Mouse (Mus musculus): ENCODE measurements around the gene Fbxl19. TPM values are rescaled to one million over a fixed set of nuclear protein-coding genes. Genes with fewer than 3 reads are reported as not detected.
A peak's percentile ranks its signal among the peaks of the same experiment; 100 is the strongest.

The Fbxl19 gene
- 8.0 and 8.4 TPM in 2 replicates for polyA plus RNA-seq (2015; fragmentation: Nextera tagmentation; extraction: Ambion mirVana)

DNA sequence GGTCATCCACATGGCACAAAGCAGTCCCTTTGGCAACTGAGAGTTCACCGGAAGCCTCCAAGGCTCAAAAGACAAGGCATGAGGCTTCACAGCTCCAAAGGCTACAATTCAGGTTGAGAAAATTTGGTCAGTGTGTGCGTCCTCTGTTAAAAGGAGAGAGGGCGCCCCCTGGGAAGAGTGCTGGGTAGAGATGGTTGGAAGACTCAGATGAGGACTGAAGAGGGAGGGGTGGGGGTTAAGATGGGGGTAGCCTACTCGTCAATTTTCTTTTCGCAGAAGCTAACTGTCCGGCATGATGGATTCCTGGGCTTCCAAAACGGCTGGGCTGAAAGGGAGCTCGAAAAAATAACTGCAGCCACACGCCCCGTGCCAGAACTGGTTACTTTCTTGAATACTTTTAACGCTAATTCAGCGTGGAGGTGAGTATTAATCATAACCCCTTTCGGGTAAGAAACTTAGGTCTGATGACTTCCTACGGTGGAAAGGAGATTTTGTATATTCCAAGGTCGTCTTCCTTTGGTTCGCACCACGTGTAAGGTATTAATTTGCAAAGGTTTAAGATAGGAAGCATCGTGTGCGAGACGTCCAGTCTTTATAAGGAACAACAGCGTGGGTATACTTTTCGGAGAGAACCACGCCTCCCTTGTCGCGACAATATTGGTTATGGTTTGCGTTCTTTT, at the start of gene Fbxl19:
TSS of gene Fbxl19 (plus strand) at position 178 of the 680 bp plus-strand sequence.
- WGBS = under 1% methylated on average over 26 of the region's 26 CpGs
- Histone ChIP-seq H3K27ac (ENCODE audit: low read length) (peak within 1 kb of the TSS; percentile 97), H3K4me2 (ENCODE audit: low read length) (peak within 1 kb of the TSS; percentile 90), H3K4me3 (replicated peaks; ENCODE audit: low read length) (peak within 1 kb of the TSS; percentile 84), H3K4me1 (replicated peaks; ENCODE audit: control insufficient read depth, insufficient read depth, low read length) (peaks cover 21% of the 10 kb centered on the region), H3K36me3 (ENCODE audit: control insufficient read depth, insufficient read depth) (peaks cover 9% of the 10 kb centered on the region), H3K9ac (replicated peaks; ENCODE audit: low read depth, low read length) (peak within 1 kb of the TSS; percentile 69), H3K27me3 (replicated peaks; ENCODE audit: control insufficient read depth, insufficient read depth, low read length) (no peaks in the 10 kb centered on the region), H3K9me3 (ENCODE audit: control insufficient read depth, low read length) (no peaks in the 10 kb centered on the region)
- ATAC-seq = no peak

DNA sequence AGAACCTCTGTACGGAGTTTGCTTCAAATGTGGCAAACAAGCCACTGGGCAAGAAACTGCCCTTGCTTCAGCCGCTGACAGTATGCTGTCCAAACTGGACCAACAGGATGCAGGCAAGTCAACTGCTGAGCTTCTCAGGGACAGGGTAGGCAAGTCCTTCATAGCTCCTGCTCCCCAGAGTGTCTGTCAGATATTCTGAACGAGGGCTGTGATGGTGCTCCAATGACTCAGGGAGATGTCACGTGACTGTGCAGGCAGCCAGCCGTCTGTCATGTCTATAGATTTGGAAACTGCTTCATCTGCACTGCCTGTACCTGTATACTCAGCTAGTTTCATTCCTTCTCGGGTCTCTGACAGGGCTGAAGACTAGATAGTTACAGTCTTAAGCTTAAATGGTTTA, 45.4 kb upstream of the Fbxl19 start:
- no peak overlapping the region for H3K4me3 ChIP-seq (replicated peaks; ENCODE audit: low read length)
- H3K36me3 ChIP-seq (ENCODE audit: control insufficient read depth, insufficient read depth) = peaks cover 8% of the 10 kb centered on the region; the same call in 1 of the 2 replicates
- H3K9me3 ChIP-seq (ENCODE audit: control insufficient read depth, low read length) = no peaks in the 10 kb centered on the region
- ATAC-seq = no peak
- no peak overlapping the region for H3K9ac ChIP-seq (replicated peaks; ENCODE audit: low read depth, low read length)
- H3K4me1 ChIP-seq (replicated peaks; ENCODE audit: control insufficient read depth, insufficient read depth, low read length) = no peaks in the 10 kb centered on the region
- WGBS = 80% methylated on average over 6 of the region's 6 CpGs
- no peaks in the 10 kb centered on the region for H3K27me3 ChIP-seq (replicated peaks; ENCODE audit: control insufficient read depth, insufficient read depth, low read length)
- no peak overlapping the region for H3K4me2 ChIP-seq (ENCODE audit: low read length)
- H3K27ac ChIP-seq (ENCODE audit: low read length) = no peak overlapping the region

DNA sequence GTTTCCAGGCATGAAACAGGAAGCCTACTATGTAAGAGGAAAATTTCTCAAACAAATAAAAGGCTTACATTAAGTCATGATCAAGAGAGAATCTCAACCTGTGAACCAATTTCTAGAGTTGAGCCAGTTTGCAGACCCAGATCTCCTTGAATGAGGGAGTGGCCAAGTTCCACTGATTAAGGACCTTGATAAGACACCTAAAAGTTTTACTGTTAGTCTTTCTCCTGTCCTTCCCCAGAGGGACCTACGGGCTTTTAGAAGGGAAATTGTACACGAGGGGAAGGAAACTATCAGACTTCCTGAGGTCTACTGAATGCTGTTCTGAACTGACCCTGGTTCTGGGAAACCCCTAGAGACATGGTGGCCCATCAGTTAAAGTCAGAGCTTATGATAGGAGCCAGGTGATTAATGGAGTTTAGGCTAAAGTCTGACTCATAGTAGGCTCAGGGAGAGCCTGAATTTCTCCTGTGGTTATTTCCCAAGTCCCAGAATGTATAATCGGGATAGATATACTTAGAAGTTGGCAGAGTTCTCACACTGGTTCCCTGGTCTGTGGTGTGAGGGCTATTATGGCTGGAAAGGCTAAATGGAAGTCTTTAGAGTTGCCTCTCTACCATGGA, 43.5 kb upstream of the Fbxl19 start:
- H3K36me3 ChIP-seq (ENCODE audit: control insufficient read depth, insufficient read depth) = peaks cover 8% of the 10 kb centered on the region; the same call in 1 of the 2 replicates
- no peaks in the 10 kb centered on the region for H3K9me3 ChIP-seq (ENCODE audit: control insufficient read depth, low read length)
- no peak overlapping the region for H3K4me3 ChIP-seq (replicated peaks; ENCODE audit: low read length)
- H3K9ac ChIP-seq (replicated peaks; ENCODE audit: low read depth, low read length) = no peak overlapping the region
- WGBS = 97% methylated on average over 3 of the region's 3 CpGs
- H3K27me3 ChIP-seq (replicated peaks; ENCODE audit: control insufficient read depth, insufficient read depth, low read length) = no peaks in the 10 kb centered on the region
- no peak overlapping the region for H3K4me2 ChIP-seq (ENCODE audit: low read length)
- no peak for ATAC-seq
- no peak overlapping the region for H3K27ac ChIP-seq (ENCODE audit: low read length)
- no peaks in the 10 kb centered on the region for H3K4me1 ChIP-seq (replicated peaks; ENCODE audit: control insufficient read depth, insufficient read depth, low read length)

DNA sequence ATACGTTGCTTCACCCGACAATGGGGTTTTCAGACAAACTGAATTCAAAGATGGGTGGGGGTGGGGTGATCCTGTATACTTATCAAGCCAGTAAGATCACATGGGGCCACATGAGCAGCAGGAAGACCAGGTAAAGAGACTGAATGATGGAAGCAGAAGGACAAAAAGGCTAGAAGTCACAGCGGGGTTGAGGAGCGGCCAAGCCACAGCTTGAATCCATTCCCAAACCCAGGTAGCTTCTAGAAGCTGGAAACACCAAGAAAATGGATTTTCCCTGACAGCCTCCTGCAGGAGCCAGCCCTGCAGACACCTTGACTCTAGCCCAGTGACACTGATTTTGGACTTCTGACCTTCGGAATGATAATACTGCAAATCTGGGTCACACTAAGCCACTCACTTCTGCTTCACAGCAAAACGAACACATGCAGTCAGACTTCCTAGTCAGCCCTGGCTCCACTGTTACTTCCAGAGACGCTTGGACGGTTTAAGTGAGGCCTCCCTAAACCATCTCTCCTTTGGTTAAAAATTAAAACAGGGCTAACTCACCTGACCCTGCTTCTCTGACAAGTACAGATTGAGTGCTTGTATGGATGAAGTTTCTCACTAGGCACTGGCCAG, 40.7 kb upstream of the Fbxl19 start:
- no peak overlapping the region for H3K27ac ChIP-seq (ENCODE audit: low read length)
- H3K9ac ChIP-seq (replicated peaks; ENCODE audit: low read depth, low read length) = no peak overlapping the region
- no peak overlapping the region for H3K4me3 ChIP-seq (replicated peaks; ENCODE audit: low read length)
- H3K4me1 ChIP-seq (replicated peaks; ENCODE audit: control insufficient read depth, insufficient read depth, low read length) = peaks cover 16% of the 10 kb centered on the region
- H3K27me3 ChIP-seq (replicated peaks; ENCODE audit: control insufficient read depth, insufficient read depth, low read length) = no peaks in the 10 kb centered on the region
- ATAC-seq = no peak
- WGBS = 93% methylated on average over 8 of the region's 8 CpGs
- H3K36me3 ChIP-seq (ENCODE audit: control insufficient read depth, insufficient read depth) = peaks cover 8% of the 10 kb centered on the region; the same call in 1 of the 2 replicates
- no peak overlapping the region for H3K4me2 ChIP-seq (ENCODE audit: low read length)
- H3K9me3 ChIP-seq (ENCODE audit: control insufficient read depth, low read length) = no peaks in the 10 kb centered on the region

DNA sequence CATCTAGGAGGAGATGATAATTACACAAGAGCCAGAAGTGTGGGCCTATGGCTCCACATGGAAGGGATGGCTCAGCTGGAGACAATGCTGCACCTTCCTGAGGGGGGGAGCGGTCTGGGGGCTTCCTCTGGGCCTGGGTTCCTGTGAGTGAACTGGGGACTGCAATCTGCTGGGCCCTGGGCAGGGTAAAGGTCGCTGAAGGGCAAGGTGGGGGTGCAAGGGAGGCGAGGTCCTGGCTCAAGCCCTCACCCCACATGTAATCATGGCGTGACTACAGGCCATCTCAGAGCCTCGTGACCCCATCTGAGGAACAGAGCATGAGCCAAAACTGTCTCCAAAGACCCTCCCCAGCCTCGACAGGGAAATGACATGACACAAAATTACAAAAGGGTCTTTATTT, 39.7 kb upstream of the Fbxl19 start:
- Histone ChIP-seq H3K36me3 (ENCODE audit: control insufficient read depth, insufficient read depth) (peaks cover 6% of the 10 kb centered on the region; the same call in 1 of the 2 replicates), H3K9me3 (ENCODE audit: control insufficient read depth, low read length) (no peaks in the 10 kb centered on the region), H3K27ac (ENCODE audit: low read length) (no peak overlapping the region), H3K4me2 (ENCODE audit: low read length) (no peak overlapping the region), H3K4me3 (replicated peaks; ENCODE audit: low read length) (no peak overlapping the region), H3K4me1 (replicated peaks; ENCODE audit: control insufficient read depth, insufficient read depth, low read length) (peaks cover 23% of the 10 kb centered on the region), H3K9ac (replicated peaks; ENCODE audit: low read depth, low read length) (no peak overlapping the region), H3K27me3 (replicated peaks; ENCODE audit: control insufficient read depth, insufficient read depth, low read length) (no peaks in the 10 kb centered on the region)
- ATAC-seq = no peak
- 82% methylated on average over 6 of the region's 6 CpGs for WGBS

DNA sequence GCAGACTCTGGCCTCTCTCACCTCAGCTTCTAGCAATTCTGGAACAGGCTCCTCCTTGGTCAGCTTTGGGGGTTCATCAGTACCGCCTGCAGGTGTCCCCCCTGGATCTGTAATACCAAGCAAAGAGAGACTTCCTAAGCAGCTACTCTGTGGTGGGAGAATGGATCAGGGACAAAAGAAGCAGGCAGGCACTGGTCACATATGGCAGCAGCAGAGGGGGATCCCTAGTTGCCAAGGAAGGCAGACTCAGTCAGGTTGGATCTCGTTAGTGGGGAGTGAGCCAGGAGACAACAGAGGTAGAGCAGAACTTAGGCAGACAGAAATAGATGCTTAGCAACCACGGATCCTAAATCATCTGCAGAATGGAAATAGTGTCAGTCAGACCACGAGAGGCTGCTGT, 38.6 kb upstream of the Fbxl19 start:
- Histone ChIP-seq H3K9ac (replicated peaks; ENCODE audit: low read depth, low read length) (no peak overlapping the region), H3K36me3 (ENCODE audit: control insufficient read depth, insufficient read depth) (no peaks in the 10 kb centered on the region), H3K4me2 (ENCODE audit: low read length) (no peak overlapping the region), H3K27me3 (replicated peaks; ENCODE audit: control insufficient read depth, insufficient read depth, low read length) (no peaks in the 10 kb centered on the region), H3K9me3 (ENCODE audit: control insufficient read depth, low read length) (no peaks in the 10 kb centered on the region), H3K4me3 (replicated peaks; ENCODE audit: low read length) (no peak overlapping the region), H3K27ac (ENCODE audit: low read length) (no peak overlapping the region; the same call in 1 of the 2 replicates), H3K4me1 (replicated peaks; ENCODE audit: control insufficient read depth, insufficient read depth, low read length) (peaks cover 23% of the 10 kb centered on the region)
- WGBS = 63% methylated on average over 4 of the region's 4 CpGs
- no peak for ATAC-seq

DNA sequence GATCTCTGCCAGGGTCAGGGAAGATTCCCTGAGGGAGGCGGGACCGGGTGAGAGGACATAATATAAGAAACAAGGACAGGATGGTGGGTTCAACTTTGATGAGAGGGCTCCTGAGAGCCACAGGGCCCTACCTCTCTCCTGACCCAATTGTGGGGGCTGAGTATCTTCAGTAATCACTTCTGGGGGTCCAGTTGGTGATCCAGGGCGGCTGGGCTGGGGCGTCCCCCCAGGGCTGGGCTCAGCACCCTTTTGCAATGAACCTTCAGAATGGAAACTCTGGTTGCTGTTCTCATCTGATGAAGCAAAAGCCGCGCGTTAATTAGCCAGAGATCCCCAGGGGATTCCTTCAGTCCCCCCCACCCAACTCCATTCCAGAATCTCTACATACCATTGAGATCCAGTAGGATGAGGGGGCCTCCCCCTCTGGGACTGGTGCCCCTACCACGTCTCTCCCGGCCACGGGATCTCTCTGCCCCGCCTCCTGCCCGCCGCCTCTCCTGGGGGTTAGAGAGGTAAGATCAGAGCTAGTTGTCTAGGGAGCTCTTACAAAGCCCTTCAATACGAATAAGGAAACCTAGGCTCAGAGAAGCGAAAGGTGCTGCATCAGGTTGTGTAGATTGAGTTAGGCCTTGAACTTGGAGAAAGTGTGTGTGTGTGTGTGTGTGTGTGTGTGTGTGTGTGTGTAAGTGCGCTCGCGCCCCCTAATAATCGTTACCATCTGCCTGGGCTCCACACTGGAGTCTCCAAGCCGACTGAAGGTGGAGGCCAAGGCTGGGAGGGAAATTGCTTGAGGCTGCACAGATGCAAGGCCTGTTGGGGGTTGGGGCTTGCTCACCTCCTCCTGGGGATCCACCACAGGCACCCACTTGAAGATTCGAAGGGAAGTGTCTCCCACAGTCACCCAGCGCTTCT, 37.0 kb upstream of the Fbxl19 start:
- Histone ChIP-seq H3K9me3 (ENCODE audit: control insufficient read depth, low read length) (no peaks in the 10 kb centered on the region), H3K4me3 (replicated peaks; ENCODE audit: low read length) (peak overlapping the region; percentile 77), H3K27me3 (replicated peaks; ENCODE audit: control insufficient read depth, insufficient read depth, low read length) (no peaks in the 10 kb centered on the region), H3K4me1 (replicated peaks; ENCODE audit: control insufficient read depth, insufficient read depth, low read length) (peaks cover 27% of the 10 kb centered on the region), H3K9ac (replicated peaks; ENCODE audit: low read depth, low read length) (peak overlapping the region; percentile 87), H3K27ac (ENCODE audit: low read length) (peak overlapping the region; percentile 91), H3K36me3 (ENCODE audit: control insufficient read depth, insufficient read depth) (no peaks in the 10 kb centered on the region), H3K4me2 (ENCODE audit: low read length) (peak overlapping the region; percentile 61)
- ATAC-seq = no peak
- WGBS = 23% methylated on average over 22 of the region's 22 CpGs

DNA sequence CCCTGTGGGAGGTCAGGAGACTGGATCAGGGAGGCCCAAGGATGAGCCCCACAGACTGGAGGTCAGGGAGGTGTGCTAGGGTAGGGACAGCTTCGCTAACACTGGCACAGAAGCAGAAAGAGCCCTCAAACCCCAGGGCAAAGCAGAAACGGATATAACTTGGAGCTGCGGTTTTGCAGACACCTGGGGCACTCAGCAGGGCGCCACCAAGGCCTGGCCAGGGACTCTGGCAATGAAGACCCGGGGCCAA, 36.5 kb upstream of the Fbxl19 start:
- Histone ChIP-seq H3K27ac (ENCODE audit: low read length) (peak overlapping the region; percentile 91), H3K4me2 (ENCODE audit: low read length) (peak overlapping the region; percentile 61), H3K36me3 (ENCODE audit: control insufficient read depth, insufficient read depth) (no peaks in the 10 kb centered on the region), H3K9me3 (ENCODE audit: control insufficient read depth, low read length) (no peaks in the 10 kb centered on the region), H3K27me3 (replicated peaks; ENCODE audit: control insufficient read depth, insufficient read depth, low read length) (no peaks in the 10 kb centered on the region), H3K4me3 (replicated peaks; ENCODE audit: low read length) (peak overlapping the region; percentile 77), H3K9ac (replicated peaks; ENCODE audit: low read depth, low read length) (peak overlapping the region; percentile 87), H3K4me1 (replicated peaks; ENCODE audit: control insufficient read depth, insufficient read depth, low read length) (peaks cover 32% of the 10 kb centered on the region)
- 0% methylated on average over 5 of the region's 5 CpGs for WGBS
- no peak for ATAC-seq

Data from forebrain, embryonic 16.5 days (tissue).